Comparison of ENCODE assay signal across 8 mouse cellular contexts in the genomic region with DNA sequence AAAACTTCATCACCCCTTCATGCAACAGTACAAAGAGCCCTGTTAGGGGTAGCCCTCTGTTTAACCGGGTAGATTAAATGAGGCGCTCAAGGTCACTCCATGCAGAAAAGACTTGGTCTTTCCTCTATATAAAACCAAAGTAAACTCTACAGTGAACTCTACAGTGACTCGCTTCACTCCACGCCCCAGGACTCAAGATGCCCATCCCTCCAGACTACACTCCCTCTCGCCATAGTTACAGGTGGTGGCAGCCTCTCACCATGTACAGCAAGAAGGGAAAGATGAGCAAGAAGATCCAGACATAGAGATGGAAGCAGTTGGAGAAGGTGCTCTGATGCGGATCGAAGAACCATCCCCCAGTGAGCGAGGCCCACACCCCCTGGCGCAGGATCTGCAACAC. TPM values are rescaled to one million over a fixed set of nuclear protein-coding genes. Genes with fewer than 3 reads are reported as not detected.
A peak's percentile ranks its signal among the peaks of the same experiment; 100 is the strongest.
DNase-seq lines count a peak whose midpoint lies in the region; ATAC-seq and TF ChIP-seq lines count a peak whose summit lies in the region.

No protein-coding gene starts in this region.

- H3K36me3 ChIP-seq in lung, embryonic 15.5 days: peaks cover 36% of the 10 kb centered on the region
- H3K36me3 ChIP-seq in embryonic facial prominence, embryonic 15.5 days: peaks cover 43% of the 10 kb centered on the region
- peaks cover 54% of the 10 kb centered on the region for H3K36me3 ChIP-seq in intestine, postnatal 0 days (ENCODE audit: control insufficient read depth, insufficient read depth)
- peaks cover 39% of the 10 kb centered on the region for H3K36me3 ChIP-seq in neural tube, embryonic 15.5 days

- H3K9ac ChIP-seq in lung, embryonic 15.5 days: peak overlapping the region; percentile 74
- H3K9ac ChIP-seq in embryonic facial prominence, embryonic 15.5 days: peak overlapping the region; percentile 80
- peak overlapping the region; percentile 87 for H3K9ac ChIP-seq in intestine, postnatal 0 days (ENCODE audit: low read depth, low read length)
- H3K9ac ChIP-seq in neural tube, embryonic 15.5 days (replicated peaks): peak overlapping the region; percentile 84

- H3K4me1 ChIP-seq in lung, embryonic 15.5 days: peaks cover 38% of the 10 kb centered on the region
- peaks cover 39% of the 10 kb centered on the region for H3K4me1 ChIP-seq in embryonic facial prominence, embryonic 15.5 days
- H3K4me1 ChIP-seq in intestine, postnatal 0 days (replicated peaks; ENCODE audit: control insufficient read depth, insufficient read depth, low read length): peaks cover 16% of the 10 kb centered on the region
- peaks cover 49% of the 10 kb centered on the region for H3K4me1 ChIP-seq in neural tube, embryonic 15.5 days

- WGBS in lung, embryonic 15.5 days: 16% methylated on average over 9 of the region's 9 CpGs
- 16% methylated on average over 9 of the region's 9 CpGs for WGBS in embryonic facial prominence, embryonic 15.5 days
- WGBS in intestine, postnatal 0 days: 14% methylated on average over 9 of the region's 9 CpGs
- WGBS in neural tube, embryonic 15.5 days: 16% methylated on average over 9 of the region's 9 CpGs

- H3K27ac ChIP-seq in lung, embryonic 15.5 days: peak overlapping the region; percentile 96
- peak overlapping the region; percentile 97 for H3K27ac ChIP-seq in embryonic facial prominence, embryonic 15.5 days (replicated peaks)
- H3K27ac ChIP-seq in intestine, postnatal 0 days (ENCODE audit: low read depth, low read length): peak overlapping the region; percentile 97; the same call in 1 of the 2 replicates
- peak overlapping the region; percentile 91 for H3K27ac ChIP-seq in neural tube, embryonic 15.5 days (replicated peaks)

- no peak for DNase-seq in lung, postnatal 25 days (ENCODE audit: low spot score)
- no peak for DNase-seq in adipocyte (ENCODE audit: low spot score)
- DNase-seq in frontal cortex, postnatal 10 days (ENCODE audit: low spot score in 2 of 2): no peak
- DNase-seq in adrenal gland, postnatal 14 days: no peak

- peak overlapping the region; percentile 92 for H3K4me2 ChIP-seq in lung, embryonic 15.5 days
- H3K4me2 ChIP-seq in embryonic facial prominence, embryonic 15.5 days (replicated peaks): peak overlapping the region; percentile 94
- peak overlapping the region; percentile 99 for H3K4me2 ChIP-seq in intestine, postnatal 0 days (replicated peaks; ENCODE audit: low read depth)
- peak overlapping the region; percentile 95 for H3K4me2 ChIP-seq in neural tube, embryonic 15.5 days

- no peaks in the 10 kb centered on the region for H3K27me3 ChIP-seq in lung, embryonic 15.5 days
- H3K27me3 ChIP-seq in embryonic facial prominence, embryonic 15.5 days: no peaks in the 10 kb centered on the region
- H3K27me3 ChIP-seq in intestine, postnatal 0 days (replicated peaks; ENCODE audit: control insufficient read depth, insufficient read depth, low read length): no peaks in the 10 kb centered on the region
- H3K27me3 ChIP-seq in neural tube, embryonic 15.5 days (replicated peaks): no peaks in the 10 kb centered on the region

- ATAC-seq in lung, embryonic 15.5 days (ENCODE audit: borderline replicate concordance, extremely low read depth, low FRiP score, low TSS enrichment): no peak
- no peak for ATAC-seq in embryonic facial prominence, embryonic 15.5 days (ENCODE audit: insufficient number of reproducible peaks, low FRiP score, low TSS enrichment, low read depth)
- ATAC-seq in intestine, postnatal 0 days: no peak
- no peak for ATAC-seq in neural tube, embryonic 15.5 days (ENCODE audit: low FRiP score)

- H3K4me3 ChIP-seq in lung, embryonic 15.5 days: peak overlapping the region; percentile 87
- H3K4me3 ChIP-seq in embryonic facial prominence, embryonic 15.5 days (replicated peaks): peak overlapping the region; percentile 75
- H3K4me3 ChIP-seq in intestine, postnatal 0 days (ENCODE audit: low read depth, low read length): peak overlapping the region; percentile 84
- H3K4me3 ChIP-seq in neural tube, embryonic 15.5 days (replicated peaks): peak overlapping the region; percentile 86

- H3K9me3 ChIP-seq in lung, embryonic 15.5 days: no peaks in the 10 kb centered on the region
- H3K9me3 ChIP-seq in embryonic facial prominence, embryonic 15.5 days (replicated peaks): no peaks in the 10 kb centered on the region
- H3K9me3 ChIP-seq in intestine, postnatal 0 days (ENCODE audit: control insufficient read depth): no peaks in the 10 kb centered on the region
- H3K9me3 ChIP-seq in neural tube, embryonic 15.5 days (replicated peaks): no peaks in the 10 kb centered on the region

- TF ChIP-seq CTCF in intestine, postnatal 0 days (IDR thresholded peaks at IDR 0.05; ENCODE audit: low read depth): no peak

RNA-seq across cellular contexts. Expression of gene Map3k11, which starts 0.8 kb away (rescaled TPM):
- 44.1 and 45.2 TPM in 2 replicates for polyA plus RNA-seq in lung, embryonic 15.5 days (2015; fragmentation: Nextera tagmentation; extraction: Ambion mirVana)
- 27.1 and 30.0 TPM in 2 replicates for polyA plus RNA-seq in embryonic facial prominence, embryonic 15.5 days (2015; fragmentation: Nextera tagmentation; extraction: Ambion mirVana)
- 29.4 and 29.7 TPM in 2 replicates for polyA plus RNA-seq in intestine, postnatal 0 days (2015; fragmentation: Nextera tagmentation; extraction: Ambion mirVana)
- 12.7 and 18.3 TPM in 2 replicates for polyA plus RNA-seq in neural tube, embryonic 15.5 days (2015; fragmentation: Nextera tagmentation; extraction: Ambion mirVana)
- total RNA-seq in adrenal gland, postnatal 14 days (2021): 50.4 and 51.2 TPM in 2 replicates

RNA-seq across cellular contexts. Expression of gene Pcnx3, which starts 1.0 kb away (rescaled TPM):
- 18.2 and 20.9 TPM in 2 replicates for polyA plus RNA-seq in lung, embryonic 15.5 days (2015; fragmentation: Nextera tagmentation; extraction: Ambion mirVana)
- polyA plus RNA-seq in embryonic facial prominence, embryonic 15.5 days (2015; fragmentation: Nextera tagmentation; extraction: Ambion mirVana): 24.6 and 26.6 TPM in 2 replicates
- polyA plus RNA-seq in intestine, postnatal 0 days (2015; fragmentation: Nextera tagmentation; extraction: Ambion mirVana): 9.3 and 12.7 TPM in 2 replicates
- 21.0 and 23.4 TPM in 2 replicates for polyA plus RNA-seq in neural tube, embryonic 15.5 days (2015; fragmentation: Nextera tagmentation; extraction: Ambion mirVana)
- 75.1 and 78.4 TPM in 2 replicates for total RNA-seq in adrenal gland, postnatal 14 days (2021)

RNA-seq across cellular contexts. Expression of gene Kcnk7, which starts 16.4 kb away (rescaled TPM):
- 0.69 TPM in 1 of 2 replicates, not detected in the other for polyA plus RNA-seq in lung, embryonic 15.5 days (2015; fragmentation: Nextera tagmentation; extraction: Ambion mirVana)
- polyA plus RNA-seq in embryonic facial prominence, embryonic 15.5 days (2015; fragmentation: Nextera tagmentation; extraction: Ambion mirVana): 3.8 TPM in 2 replicates
- 0.12 and 0.21 TPM in 2 replicates for polyA plus RNA-seq in intestine, postnatal 0 days (2015; fragmentation: Nextera tagmentation; extraction: Ambion mirVana)
- 0.35 and 0.45 TPM in 2 replicates for polyA plus RNA-seq in neural tube, embryonic 15.5 days (2015; fragmentation: Nextera tagmentation; extraction: Ambion mirVana)
- not detected in 2 replicates for total RNA-seq in adrenal gland, postnatal 14 days (2021)

RNA-seq across cellular contexts. Expression of gene Sipa1, which starts 24.2 kb away (rescaled TPM):
- 44.7 and 48.0 TPM in 2 replicates for polyA plus RNA-seq in lung, embryonic 15.5 days (2015; fragmentation: Nextera tagmentation; extraction: Ambion mirVana)
- 29.4 and 30.4 TPM in 2 replicates for polyA plus RNA-seq in embryonic facial prominence, embryonic 15.5 days (2015; fragmentation: Nextera tagmentation; extraction: Ambion mirVana)
- polyA plus RNA-seq in intestine, postnatal 0 days (2015; fragmentation: Nextera tagmentation; extraction: Ambion mirVana): 8.2 and 9.8 TPM in 2 replicates
- 19.1 and 21.7 TPM in 2 replicates for polyA plus RNA-seq in neural tube, embryonic 15.5 days (2015; fragmentation: Nextera tagmentation; extraction: Ambion mirVana)
- total RNA-seq in adrenal gland, postnatal 14 days (2021): 56.4 and 64.0 TPM in 2 replicates

RNA-seq across cellular contexts. Expression of gene Ehbp1l1, which starts 38.4 kb away (rescaled TPM):
- 23.6 and 24.5 TPM in 2 replicates for polyA plus RNA-seq in lung, embryonic 15.5 days (2015; fragmentation: Nextera tagmentation; extraction: Ambion mirVana)
- polyA plus RNA-seq in embryonic facial prominence, embryonic 15.5 days (2015; fragmentation: Nextera tagmentation; extraction: Ambion mirVana): 32.4 and 35.9 TPM in 2 replicates
- polyA plus RNA-seq in intestine, postnatal 0 days (2015; fragmentation: Nextera tagmentation; extraction: Ambion mirVana): 49.8 and 51.0 TPM in 2 replicates
- polyA plus RNA-seq in neural tube, embryonic 15.5 days (2015; fragmentation: Nextera tagmentation; extraction: Ambion mirVana): 15.9 and 18.6 TPM in 2 replicates
- total RNA-seq in adrenal gland, postnatal 14 days (2021): 29.1 and 29.3 TPM in 2 replicates
